Mouse (Mus musculus): Measurements from ENCODE around the gene Tex264. TPM values are rescaled to one million over a fixed set of nuclear protein-coding genes. Genes with fewer than 3 reads are reported as not detected.
A peak's percentile ranks its signal among the peaks of the same experiment; 100 is the strongest.

Gene Tex264
- polyA plus RNA-seq, 1 experiment from 2014 or later, result 79.7 TPM

DNA sequence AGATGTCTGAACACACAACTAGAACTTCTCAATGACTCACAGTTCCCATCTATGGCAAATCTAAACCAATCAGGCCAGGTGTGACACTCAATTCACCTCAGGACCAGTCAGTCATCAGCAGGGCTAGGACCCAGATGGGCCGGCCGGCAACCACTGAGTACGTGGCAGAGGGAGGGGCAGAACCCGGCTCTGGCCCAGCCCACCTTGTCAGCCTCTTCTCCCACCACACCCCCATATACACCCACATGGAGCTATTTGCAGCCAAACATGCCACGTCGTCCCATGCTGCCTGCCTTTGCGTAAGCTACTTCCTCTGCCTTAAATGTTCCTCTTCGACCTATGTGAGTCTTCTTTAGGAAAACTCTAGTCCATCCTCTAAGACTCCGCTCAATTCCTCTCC is 9.8 kb downstream of the Tex264 start:
- WGBS, result 61% methylated on average over 9 of the region's 9 CpGs
- H3K9me3 ChIP-seq (ENCODE audit: control insufficient read depth, low read length), result no peaks in the 10 kb centered on the region
- H3K9ac ChIP-seq (ENCODE audit: low read length), result no peak overlapping the region
- no peaks in the 10 kb centered on the region for H3K27me3 ChIP-seq (ENCODE audit: control insufficient read depth, insufficient read depth, low read length)
- H3K36me3 ChIP-seq (ENCODE audit: control insufficient read depth, insufficient read depth, low read length), result peaks cover 25% of the 10 kb centered on the region
- no peak for TF ChIP-seq EP300 (optimal IDR thresholded peaks at IDR 0.05)
- no peak for TF ChIP-seq CTCF (IDR thresholded peaks at IDR 0.05; ENCODE audit: low read depth)
- peak; percentile 43 for DNase-seq (ENCODE audit: low spot score)
- no peak overlapping the region for H3K4me3 ChIP-seq (ENCODE audit: low read depth, low read length)
- peak; percentile 67 for ATAC-seq (ENCODE audit: low FRiP score, low TSS enrichment)
- H3K27ac ChIP-seq (replicated peaks), result no peak overlapping the region
- H3K4me2 ChIP-seq (replicated peaks; ENCODE audit: low read depth), result no peak overlapping the region
- no peaks in the 10 kb centered on the region for H3K4me1 ChIP-seq (replicated peaks; ENCODE audit: control insufficient read depth, insufficient read depth)

GRCm38 (mm10) chr9:106675480-106675879 is 10.2 kb downstream of the Tex264 start:
- H3K4me1 ChIP-seq (replicated peaks; ENCODE audit: control insufficient read depth, insufficient read depth), result no peaks in the 10 kb centered on the region
- peaks cover 27% of the 10 kb centered on the region for H3K36me3 ChIP-seq (ENCODE audit: control insufficient read depth, insufficient read depth, low read length)
- H3K4me2 ChIP-seq (replicated peaks; ENCODE audit: low read depth), result no peak overlapping the region
- H3K27ac ChIP-seq (replicated peaks), result no peak overlapping the region
- WGBS, result 3% methylated on average over 1 of the region's 1 CpGs
- H3K9ac ChIP-seq (ENCODE audit: low read length), result no peak overlapping the region
- no peaks in the 10 kb centered on the region for H3K27me3 ChIP-seq (ENCODE audit: control insufficient read depth, insufficient read depth, low read length)
- ATAC-seq (ENCODE audit: low FRiP score, low TSS enrichment), result peak; percentile 70; the same call in 1 of the 2 replicates
- TF ChIP-seq EP300 (optimal IDR thresholded peaks at IDR 0.05) (no peak), CTCF (IDR thresholded peaks at IDR 0.05; ENCODE audit: low read depth) (peak; percentile 99)
- no peak overlapping the region for H3K4me3 ChIP-seq (ENCODE audit: low read depth, low read length)
- peak; percentile 84 for DNase-seq (ENCODE audit: low spot score)
- no peaks in the 10 kb centered on the region for H3K9me3 ChIP-seq (ENCODE audit: control insufficient read depth, low read length)

- H3K4me1 ChIP-seq (replicated peaks; ENCODE audit: control insufficient read depth, insufficient read depth), result no peaks in the 10 kb centered on the region
- no peak for ATAC-seq (ENCODE audit: low FRiP score, low TSS enrichment)
- no peak overlapping the region for H3K4me3 ChIP-seq (ENCODE audit: low read depth, low read length)
- 78% methylated on average over 2 of the region's 2 CpGs for WGBS
- H3K9me3 ChIP-seq (ENCODE audit: control insufficient read depth, low read length), result no peaks in the 10 kb centered on the region
- H3K36me3 ChIP-seq (ENCODE audit: control insufficient read depth, insufficient read depth, low read length), result peaks cover 20% of the 10 kb centered on the region
- H3K27ac ChIP-seq (replicated peaks), result no peak overlapping the region
- DNase-seq (ENCODE audit: low spot score), result no peak
- H3K27me3 ChIP-seq (ENCODE audit: control insufficient read depth, insufficient read depth, low read length), result no peaks in the 10 kb centered on the region
- H3K4me2 ChIP-seq (replicated peaks; ENCODE audit: low read depth), result no peak overlapping the region
- H3K9ac ChIP-seq (ENCODE audit: low read length), result no peak overlapping the region
- TF ChIP-seq EP300 (optimal IDR thresholded peaks at IDR 0.05) (no peak), CTCF (IDR thresholded peaks at IDR 0.05; ENCODE audit: low read depth) (no peak)
These were observed 11.9 kb downstream of the Tex264 start for GRCm38 (mm10) chr9:106673860-106674259.

- no peak for DNase-seq (ENCODE audit: low spot score)
- Histone ChIP-seq H3K9ac (ENCODE audit: low read length) (no peak overlapping the region), H3K27ac (replicated peaks) (no peak overlapping the region)
These were observed 20.9 kb downstream of the Tex264 start for GRCm38 (mm10) chr9:106664856-106665255.

GRCm38 (mm10) chr9:106664433-106664832 is 21.3 kb downstream of the Tex264 start:
- 89% methylated on average over 4 of the region's 4 CpGs for WGBS
- Histone ChIP-seq H3K9me3 (ENCODE audit: control insufficient read depth, low read length) (no peaks in the 10 kb centered on the region), H3K4me3 (ENCODE audit: low read depth, low read length) (no peak overlapping the region), H3K9ac (ENCODE audit: low read length) (no peak overlapping the region), H3K36me3 (ENCODE audit: control insufficient read depth, insufficient read depth, low read length) (peaks cover 30% of the 10 kb centered on the region), H3K4me1 (replicated peaks; ENCODE audit: control insufficient read depth, insufficient read depth) (no peaks in the 10 kb centered on the region), H3K4me2 (replicated peaks; ENCODE audit: low read depth) (no peak overlapping the region), H3K27ac (replicated peaks) (no peak overlapping the region), H3K27me3 (ENCODE audit: control insufficient read depth, insufficient read depth, low read length) (no peaks in the 10 kb centered on the region)
- ATAC-seq (ENCODE audit: low FRiP score, low TSS enrichment) (no peak), DNase-seq (ENCODE audit: low spot score) (no peak)
- TF ChIP-seq EP300 (optimal IDR thresholded peaks at IDR 0.05) (no peak), CTCF (IDR thresholded peaks at IDR 0.05; ENCODE audit: low read depth) (no peak)

More at GRCm38 (mm10) chr9:106664856-106665255, 20.9 kb downstream of the Tex264 start:
- H3K4me3 ChIP-seq (ENCODE audit: low read depth, low read length), result no peak overlapping the region
- H3K4me2 ChIP-seq (replicated peaks; ENCODE audit: low read depth), result no peak overlapping the region
- no peaks in the 10 kb centered on the region for H3K27me3 ChIP-seq (ENCODE audit: control insufficient read depth, insufficient read depth, low read length)
- no peaks in the 10 kb centered on the region for H3K9me3 ChIP-seq (ENCODE audit: control insufficient read depth, low read length)
- no peak for TF ChIP-seq CTCF (IDR thresholded peaks at IDR 0.05; ENCODE audit: low read depth)
- no peak for TF ChIP-seq EP300 (optimal IDR thresholded peaks at IDR 0.05)
- H3K4me1 ChIP-seq (replicated peaks; ENCODE audit: control insufficient read depth, insufficient read depth), result no peaks in the 10 kb centered on the region
- 84% methylated on average over 6 of the region's 6 CpGs for WGBS
- H3K36me3 ChIP-seq (ENCODE audit: control insufficient read depth, insufficient read depth, low read length), result peaks cover 30% of the 10 kb centered on the region
- ATAC-seq (ENCODE audit: low FRiP score, low TSS enrichment), result no peak

GRCm38 (mm10) chr9:106663200-106663599 is 22.5 kb downstream of the Tex264 start:
- WGBS, result 85% methylated on average over 6 of the region's 6 CpGs
- TF ChIP-seq EP300 (optimal IDR thresholded peaks at IDR 0.05) (no peak), CTCF (IDR thresholded peaks at IDR 0.05; ENCODE audit: low read depth) (no peak)
- H3K4me1 ChIP-seq (replicated peaks; ENCODE audit: control insufficient read depth, insufficient read depth), result no peaks in the 10 kb centered on the region
- no peak overlapping the region for H3K4me3 ChIP-seq (ENCODE audit: low read depth, low read length)
- no peak for DNase-seq (ENCODE audit: low spot score)
- ATAC-seq (ENCODE audit: low FRiP score, low TSS enrichment), result no peak
- H3K27me3 ChIP-seq (ENCODE audit: control insufficient read depth, insufficient read depth, low read length), result no peaks in the 10 kb centered on the region
- no peak overlapping the region for H3K9ac ChIP-seq (ENCODE audit: low read length)
- H3K4me2 ChIP-seq (replicated peaks; ENCODE audit: low read depth), result no peak overlapping the region
- peaks cover 36% of the 10 kb centered on the region for H3K36me3 ChIP-seq (ENCODE audit: control insufficient read depth, insufficient read depth, low read length)
- H3K9me3 ChIP-seq (ENCODE audit: control insufficient read depth, low read length), result no peaks in the 10 kb centered on the region
- H3K27ac ChIP-seq (replicated peaks), result no peak overlapping the region
